Mouse (Mus musculus) left cerebral cortex, adult 11 months (tissue): Measurements from ENCODE around the gene Acvr1b.

Source experiments
- DNase-seq: peaks from one replicate; pipeline ENCODE4 v3.0.0; 2022; ENCODE audit warnings: low spot score

Acvr1b gene

DNA sequence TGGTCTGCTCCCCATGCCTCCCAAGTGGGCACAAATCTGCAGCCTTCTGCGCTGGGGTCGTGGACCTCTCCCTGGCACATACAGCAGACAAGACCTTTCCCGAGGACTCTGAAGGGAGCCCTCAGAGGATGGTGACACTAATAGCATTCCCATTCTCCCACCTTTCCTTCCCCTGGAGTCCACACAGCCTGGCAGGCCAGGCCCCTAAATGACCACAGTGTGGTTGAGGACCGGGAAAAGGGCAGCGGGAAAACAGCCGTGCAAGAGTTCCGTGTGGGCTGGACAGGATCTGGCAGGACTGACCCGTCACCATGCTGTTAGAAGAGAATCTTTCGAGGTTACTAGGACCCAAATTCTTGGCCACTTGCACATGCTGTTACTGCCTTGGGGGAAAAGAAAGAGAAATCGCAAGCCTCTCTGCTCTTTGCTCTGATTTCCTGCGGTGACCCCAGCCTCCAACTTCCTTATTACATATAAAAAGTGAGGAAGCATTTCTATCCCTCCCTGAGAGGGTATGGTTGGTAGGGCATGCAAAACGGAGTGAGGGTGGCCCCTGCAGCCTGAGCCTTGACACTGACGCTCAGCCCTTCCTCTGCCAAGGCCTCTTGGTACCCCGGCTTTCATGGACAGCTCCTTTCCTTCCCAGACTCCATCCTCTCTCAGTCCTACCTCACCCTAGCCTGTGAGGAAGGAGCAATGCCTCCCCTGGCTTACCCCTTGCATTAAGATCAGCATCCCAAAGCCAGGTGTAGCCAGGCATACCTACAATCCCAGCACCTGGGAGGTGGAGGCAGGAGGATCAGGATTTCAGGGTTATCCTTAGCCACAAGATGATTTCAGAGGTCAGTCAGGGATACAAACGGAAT, 27.5 kb upstream of the Acvr1b start:
- no peak for DNase-seq

- DNase-seq, result no peak
Observed at GRCm38 (mm10) chr15:101147115-101147909, 26.6 kb upstream of the Acvr1b start.

DNA sequence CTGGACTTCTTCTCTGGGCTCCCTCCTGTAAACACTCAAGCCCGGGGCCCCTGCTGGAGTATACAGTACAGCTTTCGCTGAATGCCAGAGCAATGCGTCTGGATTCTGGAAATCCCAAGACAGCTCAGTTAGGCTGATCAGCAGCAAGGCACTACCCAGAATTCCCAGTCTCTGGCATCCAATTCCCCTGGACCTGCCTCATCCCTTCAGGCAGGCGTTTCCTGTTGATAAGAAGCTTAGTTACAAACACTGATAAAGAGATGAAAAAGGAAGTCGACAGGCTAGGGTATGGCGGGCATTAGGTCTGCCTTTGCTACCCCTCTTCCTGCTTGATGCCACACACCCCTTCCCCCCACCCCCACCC, 26.0 kb upstream of the Acvr1b start:
- DNase-seq, result no peak

DNA sequence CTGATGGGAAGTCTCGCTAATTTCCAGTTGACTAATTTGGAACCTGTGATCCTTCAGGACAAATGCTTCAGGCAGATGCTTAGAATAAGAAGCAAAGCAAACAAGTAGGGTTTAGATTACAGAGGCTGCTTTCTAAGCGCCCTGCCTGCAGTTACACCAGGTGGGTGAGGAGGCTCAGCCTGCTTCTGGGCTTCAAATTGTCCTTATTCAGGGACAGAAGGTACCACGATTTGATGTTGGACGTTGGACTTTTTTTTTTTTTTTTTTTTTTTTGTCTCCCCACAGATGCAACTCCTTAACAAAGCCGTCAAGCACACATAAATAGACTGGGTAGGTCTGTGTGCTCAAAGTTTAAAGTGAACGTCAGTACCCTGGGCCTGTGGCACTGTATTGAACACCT, 25.3 kb upstream of the Acvr1b start:
- DNase-seq, result no peak

DNA sequence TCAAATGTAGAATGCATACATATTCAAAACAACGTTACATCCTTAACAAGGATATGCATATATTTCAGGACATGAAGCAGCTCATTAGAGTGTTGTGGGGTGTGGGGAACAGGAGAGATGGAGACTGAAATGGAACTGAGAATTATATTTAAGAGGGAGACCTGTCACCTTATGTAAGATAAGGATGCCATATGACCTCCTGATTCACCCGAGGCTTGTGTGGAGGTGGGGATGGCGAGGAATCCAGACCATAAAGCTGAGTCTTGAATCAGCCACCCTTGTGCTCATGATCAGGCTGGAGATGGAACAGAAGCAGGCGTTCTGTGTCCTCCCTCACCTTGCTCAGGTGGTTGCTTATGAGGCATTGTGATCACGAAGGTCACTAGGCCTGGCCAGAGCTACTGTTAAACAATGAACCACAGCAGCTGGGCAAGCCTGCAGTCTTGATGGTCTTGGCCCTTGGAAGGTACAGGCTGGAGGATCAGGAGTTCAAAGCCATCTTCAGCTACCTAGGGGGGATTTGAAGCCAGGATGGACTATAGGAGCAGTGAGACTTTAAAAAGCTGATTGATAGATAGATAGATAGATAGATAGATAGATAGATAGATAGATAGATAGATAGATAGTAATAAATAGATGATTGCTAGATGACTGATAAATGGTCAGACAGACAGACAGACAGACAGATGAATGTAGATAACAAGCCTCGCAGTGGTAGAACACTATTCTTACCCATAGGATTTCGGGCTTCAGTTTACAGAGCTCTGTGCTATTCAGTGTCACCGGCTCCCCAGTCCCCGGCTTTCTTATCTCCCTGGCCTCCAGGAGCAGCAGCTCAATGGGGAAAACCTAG, 22.2 kb upstream of the Acvr1b start:
- no peak for DNase-seq

DNA sequence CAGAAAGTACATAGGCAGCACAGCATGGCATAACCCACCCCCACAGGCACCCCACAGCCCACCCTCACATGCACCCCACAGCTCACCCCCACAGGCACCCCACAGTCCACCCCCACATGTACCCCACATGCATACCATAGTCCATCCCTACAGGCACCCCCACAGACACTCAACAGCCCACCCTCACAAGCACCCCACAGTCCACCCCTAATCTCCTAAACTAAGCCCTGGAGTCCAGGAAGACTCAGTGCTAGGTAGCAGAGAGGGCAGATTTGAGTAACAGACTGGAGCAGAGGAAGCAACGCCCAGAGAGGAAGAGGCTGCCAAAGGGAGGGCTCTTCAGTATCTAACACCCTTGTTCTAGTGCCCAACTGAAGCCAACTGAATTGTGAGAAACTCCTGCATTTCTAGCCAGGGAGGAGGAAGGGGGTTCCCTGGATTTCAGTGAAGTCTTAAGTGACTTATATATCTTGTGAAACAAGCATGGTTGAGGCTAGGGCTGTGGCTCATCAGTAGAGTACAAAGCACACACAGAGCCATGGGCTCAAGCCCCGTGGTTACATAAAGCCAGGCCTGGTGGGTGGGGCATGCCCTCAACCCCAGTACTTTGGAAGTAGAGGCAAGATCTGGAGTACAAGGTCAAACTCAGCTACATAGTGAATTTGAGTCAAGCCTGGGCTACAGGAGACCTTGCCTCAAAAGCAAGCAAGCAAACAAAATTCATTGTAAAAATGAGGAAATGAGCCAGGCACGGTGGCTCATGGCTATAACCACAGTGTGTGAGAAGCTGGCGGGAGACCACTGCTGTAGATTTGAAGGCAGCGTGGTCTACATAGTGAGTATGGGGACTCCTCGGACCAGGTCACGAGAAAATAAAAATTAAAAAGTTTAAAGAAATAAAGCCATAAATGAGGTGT, 18.9 kb upstream of the Acvr1b start:
- DNase-seq, result no peak

DNA sequence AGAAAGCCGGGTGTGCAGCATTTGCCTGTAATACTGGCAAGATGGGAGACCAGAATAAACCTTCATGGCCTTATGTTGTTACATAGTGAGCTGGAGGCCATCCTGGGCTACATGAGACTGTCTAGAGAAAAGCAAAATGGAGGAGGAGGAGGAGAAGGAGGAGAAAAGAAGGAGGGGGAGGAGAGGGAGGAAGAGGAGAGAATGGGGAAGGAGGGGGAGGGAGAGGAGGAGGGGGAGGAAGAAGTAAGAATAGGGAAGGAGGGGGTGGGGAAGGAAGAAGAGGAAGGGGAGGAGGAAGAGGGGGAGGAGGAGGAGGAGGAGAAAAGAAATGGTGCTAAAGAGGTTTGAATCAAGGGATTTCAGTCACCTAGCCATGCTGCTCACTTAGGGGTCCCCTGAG, 13.7 kb upstream of the Acvr1b start:
- no peak for DNase-seq

DNA sequence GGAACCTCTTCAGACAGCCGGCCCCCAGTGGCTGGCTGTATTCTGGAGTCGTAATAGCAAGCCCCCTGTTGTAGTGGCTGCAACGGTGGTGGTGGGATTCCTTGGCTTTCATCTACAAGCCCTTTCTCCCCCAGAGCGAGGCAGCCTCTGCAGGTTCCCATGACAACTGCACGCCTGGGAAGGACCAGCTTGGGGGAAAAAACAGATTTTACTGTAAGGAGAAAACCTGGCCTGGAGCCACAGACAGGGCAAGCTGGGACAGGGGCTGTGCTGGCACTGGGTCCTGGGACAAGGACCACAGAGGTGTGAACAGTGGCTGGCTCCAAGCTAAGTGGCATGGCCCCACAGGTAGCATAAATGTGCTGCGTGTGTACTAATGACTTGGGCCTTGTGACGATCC, 13.3 kb upstream of the Acvr1b start:
- no peak for DNase-seq

DNA sequence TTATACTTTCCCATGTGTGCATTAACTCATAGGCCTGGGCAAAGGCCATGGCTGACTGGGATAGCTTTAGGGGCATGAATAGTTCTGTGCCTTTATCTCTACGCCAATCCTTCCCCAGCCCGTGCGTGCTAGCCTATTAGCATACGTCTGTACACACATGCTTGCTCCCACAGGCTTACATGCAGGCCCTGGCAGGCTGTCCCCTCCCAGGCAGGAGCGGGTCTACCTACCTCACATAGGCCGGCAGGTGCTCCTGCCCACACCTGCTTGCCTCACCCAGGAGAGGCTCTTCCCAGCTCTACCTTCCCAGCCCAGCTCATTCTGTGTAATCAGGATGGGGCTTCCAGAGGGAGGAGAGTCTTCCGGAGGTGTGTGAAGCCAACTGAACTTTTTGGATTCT, 12.3 kb upstream of the Acvr1b start:
- no peak for DNase-seq

GRCm38 (mm10) chr15:101163056-101163458, 10.8 kb upstream of the Acvr1b start:
- DNase-seq, result no peak

DNA sequence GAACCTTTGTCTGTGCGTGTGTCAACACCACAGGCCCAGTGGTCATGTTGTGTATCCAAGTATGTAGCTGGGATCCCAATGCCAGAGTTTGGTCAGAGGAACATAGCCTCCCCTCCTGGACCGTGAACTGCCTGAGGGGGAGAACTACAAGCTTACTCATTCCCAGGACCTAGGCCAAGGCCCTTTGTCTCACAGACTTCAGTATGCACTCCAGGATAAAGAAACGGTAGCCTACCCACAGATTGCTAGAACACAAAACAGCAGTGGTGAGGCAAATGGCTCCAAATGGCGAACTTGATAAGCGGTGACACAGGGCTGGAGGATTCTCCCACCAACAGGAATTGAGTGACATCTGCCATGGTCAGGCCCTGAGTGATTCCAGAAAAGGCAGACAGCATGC, 10.0 kb upstream of the Acvr1b start:
- no peak for DNase-seq

- DNase-seq, result no peak
Observed at GRCm38 (mm10) chr15:101164291-101164690, 9.6 kb upstream of the Acvr1b start.

GRCm38 (mm10) chr15:101165658-101166437, 8.0 kb upstream of the Acvr1b start:
- no peak for DNase-seq

DNA sequence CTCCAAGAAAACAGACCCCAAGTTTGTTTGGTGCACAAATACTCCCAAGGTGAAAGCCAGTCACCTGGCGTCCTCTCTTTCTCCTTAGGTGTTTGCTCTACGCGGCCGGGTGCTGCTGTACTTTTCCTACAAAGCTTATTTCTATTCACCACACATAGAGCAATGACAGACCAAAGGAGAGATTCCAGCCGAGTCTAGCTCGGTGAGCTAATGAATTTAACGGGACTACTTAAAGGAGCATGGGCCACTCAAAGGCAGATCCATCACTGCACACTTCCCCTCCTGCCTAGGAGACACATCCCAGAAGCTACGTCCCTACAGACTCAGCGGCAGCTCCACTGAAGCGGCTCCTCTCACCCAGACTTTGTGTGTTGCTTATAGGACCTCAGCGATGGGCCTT, 6.3 kb upstream of the Acvr1b start:
- no peak for DNase-seq

- DNase-seq, result no peak
Observed at GRCm38 (mm10) chr15:101169910-101170309, 4.0 kb upstream of the Acvr1b start.

DNA sequence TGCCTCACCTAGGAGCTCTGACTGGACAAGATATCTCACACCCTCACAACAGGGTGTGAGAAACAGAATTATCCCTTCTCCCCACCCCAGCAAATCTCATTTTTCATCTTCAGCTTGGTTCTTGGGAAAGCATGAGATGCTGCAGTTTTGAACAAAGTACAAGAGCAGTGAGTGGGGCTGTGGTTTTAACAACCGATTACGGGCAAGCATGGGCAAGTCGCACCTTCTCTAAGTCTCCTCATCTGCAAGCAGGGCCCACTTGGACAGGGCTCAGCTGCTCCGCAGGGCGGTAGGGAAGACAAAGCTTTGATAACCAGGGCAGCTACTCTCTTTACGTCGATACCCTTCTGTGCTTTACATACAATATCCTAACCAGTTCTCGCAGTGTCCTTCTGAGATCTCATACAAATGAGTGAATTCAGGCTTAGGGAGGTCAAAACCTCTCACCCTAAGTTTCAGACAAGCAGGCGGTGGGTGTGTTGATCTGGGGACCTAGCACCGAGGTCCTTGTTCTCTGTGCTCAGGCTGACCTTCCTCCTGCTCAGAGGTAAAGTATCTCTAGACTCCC, 3.4 kb upstream of the Acvr1b start:
- DNase-seq, result no peak

DNA sequence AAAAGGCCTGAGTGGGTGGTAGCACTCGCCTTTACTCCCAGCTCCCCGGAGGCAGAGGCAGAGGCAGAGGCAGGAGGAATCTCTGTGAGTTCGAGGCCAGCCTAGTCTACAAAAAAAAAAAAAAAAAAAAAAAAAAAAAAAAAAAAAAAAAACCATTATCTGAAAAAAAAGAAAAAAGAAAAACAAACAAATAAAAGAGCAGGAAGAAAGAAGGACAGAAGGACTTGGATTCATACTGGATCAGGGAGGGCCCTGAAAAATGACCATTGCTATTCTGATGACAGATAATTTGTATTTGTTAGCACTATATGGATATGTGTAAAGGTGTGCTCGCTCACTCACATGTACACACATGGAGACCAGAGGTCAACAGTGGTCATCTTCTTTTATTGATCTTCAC, 2.6 kb upstream of the Acvr1b start:
- no peak for DNase-seq

DNA sequence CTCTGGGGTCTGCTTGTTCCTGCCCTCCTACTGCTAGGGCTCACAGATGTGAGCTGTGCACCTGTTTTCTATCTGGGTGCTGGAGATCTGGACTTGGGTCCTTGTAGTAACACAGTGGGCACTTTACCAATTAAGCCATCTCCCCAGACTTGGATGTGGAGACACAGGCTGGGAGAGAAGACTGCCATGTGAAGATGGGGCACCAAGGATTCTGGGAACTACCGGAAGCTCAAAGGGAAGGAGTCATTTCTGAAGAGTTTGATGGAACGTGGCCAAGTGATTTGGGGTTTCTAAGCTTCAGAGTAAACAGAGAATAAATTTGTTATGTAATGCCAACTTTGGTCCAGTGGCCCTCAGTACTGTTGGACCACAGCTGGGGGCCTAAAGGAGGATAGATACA, 1.9 kb upstream of the Acvr1b start:
- DNase-seq, result no peak

DNA sequence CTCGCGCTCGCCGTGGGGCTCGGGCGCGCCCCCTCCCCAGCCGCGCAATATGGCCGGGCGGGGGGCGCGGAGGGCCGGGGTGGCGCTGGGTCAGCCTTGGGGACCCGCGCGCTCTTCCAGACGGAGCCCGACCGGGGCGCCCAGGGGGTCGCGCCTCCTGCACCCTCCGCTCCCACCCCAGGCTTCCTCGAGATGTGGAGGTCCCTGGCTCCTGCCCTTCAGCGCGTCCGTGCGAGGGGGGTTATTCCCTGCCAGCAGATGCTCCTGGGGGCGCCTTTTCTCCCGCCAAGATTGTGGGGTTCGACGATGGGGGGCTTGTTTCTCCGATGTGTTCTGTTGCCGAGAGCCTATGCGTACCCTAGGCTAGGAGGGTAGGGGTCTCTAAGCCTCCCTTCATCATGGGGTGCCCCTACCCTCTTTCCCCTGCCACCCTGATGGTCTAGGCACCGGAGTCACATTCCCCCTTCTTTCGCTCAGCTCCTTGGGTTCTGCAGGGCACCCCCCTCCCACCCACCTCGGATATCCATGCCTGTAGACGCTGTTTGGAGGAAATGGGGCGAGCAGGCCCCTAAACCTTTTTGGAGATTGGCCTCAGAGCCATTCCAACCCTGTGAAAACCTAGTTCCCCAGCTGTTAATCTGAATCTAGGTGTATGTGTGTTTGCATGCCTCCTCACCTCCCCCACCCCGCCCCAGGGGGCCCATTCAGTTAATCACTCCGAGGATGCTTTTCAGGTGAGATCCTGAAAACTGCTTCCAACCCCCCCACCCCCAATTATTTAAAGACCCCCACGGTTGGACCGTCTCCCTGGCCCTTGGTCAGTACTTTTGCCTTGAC, 645 bp downstream of the Acvr1b start:
- no peak for DNase-seq

GRCm38 (mm10) chr15:101175131-101175460, 1.2 kb downstream of the Acvr1b start:
- no peak for DNase-seq
